Mouse (Mus musculus) natural killer cell, adult 2 months (primary cell): ENCODE measurements around the gene 2810021J22Rik.

Experiments
- DNase-seq, 2 experiments: peaks; one replicate each; pipeline ENCODE4 v3.0.0; 2022; ENCODE audit warnings: low spot score in 2 of 2

The 2810021J22Rik gene

DNA sequence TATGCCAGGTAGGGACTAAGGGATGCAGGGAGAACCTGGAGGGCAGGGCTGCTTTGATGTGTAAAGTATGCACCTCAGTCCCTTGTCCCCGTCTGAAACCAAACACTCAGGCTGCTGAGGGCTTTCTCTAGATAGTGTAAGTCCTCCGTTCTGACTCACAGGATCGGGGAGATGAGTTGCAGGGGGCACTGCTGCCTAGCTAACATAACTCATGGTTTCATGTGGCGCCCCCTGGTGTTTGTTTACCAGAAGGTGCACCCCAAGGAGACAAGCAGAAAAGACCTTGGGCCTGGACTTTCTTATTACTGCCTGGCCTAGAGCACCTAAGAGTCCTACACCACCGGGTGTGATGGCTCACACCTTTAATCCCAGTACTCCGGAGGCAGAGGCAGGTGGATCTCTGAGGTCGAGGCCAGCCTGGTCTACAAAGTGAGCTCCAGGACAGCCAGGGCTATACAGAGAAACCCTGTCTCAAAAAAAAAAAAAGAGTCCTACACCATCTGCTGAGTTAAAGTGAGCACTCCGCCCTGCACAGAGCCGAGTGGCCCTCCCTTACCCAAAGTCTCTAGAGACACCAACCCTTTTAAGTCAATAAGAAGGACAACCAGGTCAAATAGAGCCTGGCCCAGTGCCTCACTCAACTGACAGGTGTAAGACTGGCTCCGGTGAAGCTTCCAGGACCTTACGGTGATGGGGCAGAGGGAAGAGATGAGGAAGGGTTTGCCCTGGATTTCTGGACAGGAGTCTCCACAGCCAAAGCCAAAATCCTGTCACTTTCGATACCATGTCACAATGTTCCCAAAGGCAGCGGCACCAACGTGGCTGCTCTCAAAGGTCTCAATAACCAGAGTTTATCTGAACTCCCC, 50.1 kb downstream of the 2810021J22Rik start:
- DNase-seq: peak; percentile 66 to 78

DNA sequence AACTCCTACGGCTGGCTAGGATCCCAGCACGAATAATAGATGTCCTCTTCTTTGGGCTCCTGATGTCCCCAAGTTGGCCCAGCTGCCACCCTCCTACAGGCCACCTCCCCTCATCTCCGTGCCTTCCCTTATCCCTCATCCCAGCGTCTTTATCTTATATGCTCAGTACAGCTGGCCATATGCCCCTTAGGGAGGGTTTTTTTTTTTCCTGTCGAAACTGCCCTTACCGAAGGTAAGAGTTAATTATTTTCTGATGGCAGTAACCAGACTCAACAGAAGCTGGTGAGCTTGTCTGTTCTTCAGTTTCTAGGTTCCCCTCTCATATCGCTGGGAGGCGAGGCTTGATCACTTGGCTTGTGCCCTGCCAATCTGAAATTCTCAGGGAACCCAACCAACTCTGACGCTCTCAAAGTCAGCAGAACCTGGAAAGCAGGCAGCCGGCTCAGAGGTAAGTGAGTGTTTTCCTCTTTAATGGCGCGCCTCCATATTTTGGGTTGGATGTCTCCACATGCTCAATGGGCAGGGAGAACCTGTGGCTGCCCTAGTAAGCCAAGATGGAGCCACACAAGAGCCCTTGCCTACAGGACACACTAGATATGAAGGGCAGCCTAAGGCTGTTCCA, 50.8 kb downstream of the 2810021J22Rik start, which contains the start of gene Btnl10:
TSS of gene Btnl10 (plus strand) at position 164 of the 622 bp plus-strand sequence.
- DNase-seq: no peak

DNA sequence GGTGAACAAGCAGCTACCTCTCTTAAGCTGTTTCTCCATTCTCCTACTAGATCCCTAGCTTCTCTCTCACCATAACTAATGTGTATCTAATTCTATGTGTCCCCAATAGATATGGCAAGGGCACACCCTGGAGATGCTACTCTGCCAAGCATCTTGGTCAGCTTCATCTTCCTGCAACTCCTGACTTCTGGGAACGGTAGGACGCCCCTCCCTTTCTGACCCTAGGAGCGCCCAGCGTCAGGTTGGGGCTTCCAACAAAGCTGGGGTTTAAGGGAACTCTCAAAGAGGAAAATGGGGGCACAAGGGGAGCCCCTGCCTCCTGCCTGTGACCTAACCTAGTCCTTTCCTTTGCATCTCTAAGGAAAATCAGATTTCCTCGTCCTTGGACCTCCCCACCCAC, 51.7 kb downstream of the 2810021J22Rik start:
- DNase-seq: no peak

DNA sequence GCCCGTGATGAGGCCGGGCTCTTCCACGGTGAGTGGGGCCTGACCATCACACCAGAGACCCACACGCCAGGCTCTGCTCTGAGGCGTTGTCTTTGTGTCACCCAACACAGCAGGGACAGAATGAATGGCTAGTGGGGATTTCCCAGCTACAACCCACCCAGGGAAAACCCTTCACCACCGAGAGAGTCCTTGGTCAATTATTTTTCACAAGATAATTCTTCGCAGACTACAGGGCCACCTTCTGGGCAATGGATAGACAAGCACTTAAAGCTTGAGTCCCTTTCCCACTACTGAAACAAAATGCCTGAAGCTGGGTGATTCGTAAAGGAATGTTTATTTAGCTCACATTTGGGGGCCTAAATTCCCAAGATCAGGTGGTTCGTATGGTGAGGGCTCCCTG, 55.4 kb downstream of the 2810021J22Rik start:
- no peak for DNase-seq

DNA sequence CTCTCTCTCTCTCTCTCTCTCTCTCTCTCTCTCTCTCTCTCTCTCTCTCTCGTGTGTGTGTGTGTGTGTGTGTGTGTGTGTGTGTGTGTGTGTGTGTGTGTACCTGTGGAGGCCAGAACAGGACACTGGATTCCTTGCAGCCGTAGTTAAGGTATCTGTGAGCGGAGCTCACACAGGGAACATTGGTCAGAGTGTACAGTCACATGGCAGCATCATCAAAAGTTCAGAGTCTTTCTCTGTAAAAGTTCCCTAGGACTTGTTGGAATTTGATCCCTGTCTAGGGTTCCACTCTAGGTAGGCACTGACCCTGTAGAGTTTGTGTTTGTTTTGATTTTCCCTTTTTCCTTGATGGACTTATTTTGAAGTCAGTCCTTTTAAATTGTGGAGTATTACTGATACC, 59.6 kb downstream of the 2810021J22Rik start:
- no peak for DNase-seq

DNA sequence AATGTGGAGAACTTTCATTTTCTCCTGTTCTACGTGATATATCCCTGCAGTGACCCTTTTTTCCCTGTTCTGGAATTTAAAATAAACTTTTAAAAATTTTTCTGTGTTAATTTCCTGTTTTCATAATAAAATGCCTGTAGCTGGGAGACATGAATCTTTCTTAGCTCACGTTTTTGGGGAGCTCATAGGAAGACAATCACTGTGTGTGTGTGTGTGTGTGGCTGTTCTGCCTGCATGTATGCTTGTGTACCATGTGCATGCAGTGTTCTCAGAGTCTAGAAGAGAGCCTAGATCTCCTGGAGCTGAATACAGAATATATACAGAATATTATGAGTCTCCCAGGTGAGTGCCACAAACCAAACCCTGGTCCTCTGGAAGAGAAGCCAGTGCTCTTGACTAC, 60.0 kb downstream of the 2810021J22Rik start:
- no peak for DNase-seq

DNA sequence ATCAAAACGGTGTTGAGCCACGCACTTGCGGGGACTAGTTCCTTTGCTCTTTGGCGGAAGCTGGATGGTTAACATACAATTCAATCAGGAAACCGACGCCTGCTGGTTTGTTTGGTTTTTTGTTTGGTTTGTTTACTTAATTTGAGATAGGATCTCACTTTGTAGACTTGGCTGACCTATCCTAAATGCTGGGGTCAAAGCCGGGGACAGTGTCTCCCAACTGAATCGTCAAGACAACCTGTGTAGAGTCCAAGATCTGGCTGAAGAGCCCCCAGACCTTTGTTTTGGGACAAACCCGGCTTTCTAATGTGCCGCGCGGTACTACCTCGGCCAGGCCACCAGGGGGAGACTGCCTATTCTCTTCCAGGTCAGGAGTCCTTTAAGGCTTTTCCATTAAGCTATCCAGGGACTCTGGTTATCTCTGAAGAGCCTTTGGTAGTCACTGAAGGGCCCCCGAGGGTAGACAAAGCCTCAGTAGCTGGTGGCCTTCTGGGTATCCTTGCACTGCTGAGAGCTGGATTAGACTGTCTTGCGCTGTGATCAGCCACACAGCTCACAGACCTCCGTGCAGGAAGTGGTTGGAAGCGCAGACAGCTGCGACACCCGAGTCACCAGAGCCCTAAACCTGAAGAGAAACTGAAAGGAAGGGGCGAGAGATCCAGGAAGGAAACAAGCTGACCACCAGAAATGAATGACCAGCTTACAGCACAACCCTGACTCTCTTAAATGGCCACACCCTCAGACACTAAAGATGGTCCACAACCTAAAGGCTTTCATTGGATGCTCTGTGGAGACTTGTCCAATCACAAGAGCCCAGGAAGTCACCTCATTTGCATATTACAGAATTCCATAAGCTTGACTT, 61.0 kb downstream of the 2810021J22Rik start:
- peak; percentile 88 to 91 for DNase-seq

DNA sequence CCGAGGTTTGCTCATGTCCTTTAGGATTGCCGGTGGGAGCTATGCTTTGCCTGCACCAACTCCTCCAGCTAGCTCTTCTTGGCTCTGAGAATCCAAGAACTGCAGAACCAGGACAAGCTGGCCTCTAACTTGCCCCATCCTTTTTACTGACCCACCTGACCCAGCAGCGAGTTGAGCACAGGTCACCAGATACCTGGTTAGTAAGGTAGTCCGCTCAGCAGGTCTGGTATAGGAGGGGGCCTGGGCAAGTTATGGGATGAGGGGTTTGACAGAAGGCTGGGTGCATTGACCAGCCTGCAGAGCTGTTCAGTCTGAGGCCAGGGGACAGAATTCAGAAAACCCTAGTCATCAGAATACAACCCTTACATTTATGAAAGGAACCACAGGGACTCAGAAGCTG, 62.0 kb downstream of the 2810021J22Rik start:
- DNase-seq: no peak

DNA sequence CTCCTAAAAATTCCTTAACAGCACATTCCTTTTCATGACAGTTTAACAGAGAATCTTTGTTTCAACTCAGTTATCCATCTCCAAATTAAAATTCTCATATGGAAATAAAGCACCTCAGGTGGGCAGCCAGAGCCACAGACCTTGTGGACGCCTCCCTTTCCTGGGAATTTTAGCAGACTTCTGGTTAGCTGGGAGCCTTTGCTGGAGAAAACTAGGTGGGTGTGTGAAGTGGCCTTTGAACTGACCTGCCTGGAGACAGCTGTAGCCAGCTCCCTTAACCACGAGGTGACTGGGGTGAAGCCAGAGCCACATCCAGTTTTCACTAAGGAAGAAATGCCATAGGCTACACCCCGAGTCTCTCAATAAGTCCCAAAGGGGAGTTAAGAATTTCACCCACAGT, 62.6 kb downstream of the 2810021J22Rik start:
- no peak for DNase-seq

DNA sequence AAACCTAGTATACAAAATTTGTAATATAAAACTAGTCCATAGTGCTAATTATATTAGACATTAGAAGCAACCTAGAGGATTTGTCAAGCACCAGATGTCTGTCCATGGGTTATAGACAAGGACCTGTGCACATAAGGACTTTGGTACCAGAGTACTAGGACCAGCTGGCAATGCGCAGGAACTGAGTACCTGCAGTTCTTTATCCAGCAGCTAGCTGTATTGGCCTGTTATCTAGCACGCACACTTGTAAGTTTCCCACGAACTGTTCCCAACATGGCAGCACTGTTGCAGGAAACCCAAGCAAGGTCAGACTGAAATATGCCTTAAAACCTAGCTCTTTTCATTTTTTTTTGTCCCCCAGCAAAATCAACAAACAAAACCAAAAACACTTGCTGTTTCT, 63.2 kb downstream of the 2810021J22Rik start:
- no peak for DNase-seq

DNA sequence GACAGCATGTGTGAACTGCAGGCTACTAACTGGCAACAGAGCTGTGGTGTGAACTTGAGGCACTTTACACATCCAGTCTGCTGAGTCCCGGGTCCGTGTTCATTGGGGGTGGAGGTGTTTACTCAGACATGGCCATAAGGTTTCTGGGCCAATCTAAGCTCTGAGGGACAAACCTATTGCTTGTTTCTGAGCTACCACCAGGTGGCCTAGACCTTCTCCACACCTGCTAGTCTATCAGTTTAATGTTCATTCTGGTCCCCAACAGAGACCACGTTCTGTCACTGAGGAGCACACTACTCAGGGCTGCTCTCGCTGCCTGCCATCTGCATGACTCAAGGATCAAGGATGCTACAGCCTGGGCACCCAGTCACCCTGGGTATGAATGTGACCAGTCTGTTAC, 64.6 kb downstream of the 2810021J22Rik start:
- DNase-seq: peak; percentile 23 to 38
